Mouse (Mus musculus) embryonic facial prominence, embryonic 15.5 days (tissue): ENCODE measurements around the gene Arhgap24. TPM values are rescaled to one million over a fixed set of nuclear protein-coding genes. Genes with fewer than 3 reads are reported as not detected.
"Not testable (repeated sequence)": the region's sequence is repeated elsewhere in the genome, so short reads cannot be mapped to it uniquely, and the experiment has no call there.

ENCODE experiments used
- ATAC-seq: fragments of 200-750 bp; cut with Nextera tagmentation; 2 replicates; pipeline ENCODE4 v1.8.0; 2017; ENCODE audit warnings: low read depth, moderate TSS enrichment; ENCODE audit not compliant: insufficient number of reproducible peaks, low FRiP score, low TSS enrichment
- H3K27ac ChIP-seq: fragments of 300-500 bp; sonication (generic); replicated peaks from 2 replicates; pipeline ENCODE4 v1.5.1; 2015; ENCODE audit warnings: mild to moderate bottlenecking, inconsistent platforms
- H3K27me3 ChIP-seq: fragments of 300-500 bp; sonication (generic); 2 replicates; pipeline ENCODE4 v1.6.1; 2015; ENCODE audit warnings: inconsistent platforms
- H3K36me3 ChIP-seq: fragments of 300-500 bp; sonication (generic); 2 replicates; pipeline ENCODE4 v1.6.1; 2015; ENCODE audit warnings: mild to moderate bottlenecking, inconsistent platforms
- H3K4me1 ChIP-seq: fragments of 300-500 bp; sonication (generic); 2 replicates; pipeline ENCODE4 v1.6.1; 2015; ENCODE audit warnings: inconsistent platforms
- H3K4me2 ChIP-seq: fragments of 300-500 bp; sonication (generic); replicated peaks from 2 replicates; pipeline ENCODE4 v1.6.1; 2015; ENCODE audit warnings: mild to moderate bottlenecking, inconsistent platforms
- H3K4me3 ChIP-seq: fragments of 300-500 bp; sonication (generic); replicated peaks from 2 replicates; pipeline ENCODE4 v1.5.1; 2015; ENCODE audit warnings: mild to moderate bottlenecking, inconsistent platforms
- H3K9ac ChIP-seq: fragments of 300-500 bp; sonication (generic); 2 replicates; pipeline ENCODE4 v1.6.1; 2015; ENCODE audit warnings: inconsistent platforms
- H3K9me3 ChIP-seq: fragments of 300-500 bp; sonication (generic); replicated peaks from 2 replicates; pipeline ENCODE4 v1.6.1; 2016; ENCODE audit warnings: inconsistent platforms
- WGBS: fragments of 180-500 bp; shearing (Covaris S2); methylation state at CpG from one replicate; pipeline ENCODE4 v1.1.7; 2015; 5-methylcytosine and 5-hydroxymethylcytosine counted together
- polyA plus RNA-seq: library from polyadenylated mRNA; unstranded; fragments of >200 nt; fragmentation: Nextera tagmentation; extraction: Ambion mirVana; gene quantifications from 2 replicates; pipeline ENCODE4 v1.2.1, GENCODE M21; 2015

Arhgap24 gene
- polyA plus RNA-seq, 1 experiment from 2014 or later, result 34.0 TPM

DNA sequence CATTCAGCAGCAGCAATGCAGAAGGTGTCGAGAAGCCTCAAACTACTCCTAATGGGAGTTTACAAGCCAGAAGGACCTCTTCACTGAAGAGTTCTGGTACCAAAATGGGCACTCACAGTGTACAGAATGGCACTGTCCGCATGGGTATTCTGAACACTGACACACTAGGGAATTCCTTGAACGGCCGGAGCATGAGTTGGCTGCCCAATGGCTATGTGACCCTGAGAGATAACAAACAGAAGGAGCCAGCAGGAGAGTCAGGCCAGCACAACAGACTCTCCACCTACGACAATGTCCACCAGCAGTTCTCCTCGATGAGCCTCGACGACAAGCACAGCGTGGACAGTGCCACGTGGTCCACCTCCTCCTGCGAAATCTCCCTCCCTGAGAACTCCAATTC is 411.0 kb downstream of the Arhgap24 start:
- 95% methylated on average over 11 of the region's 11 CpGs for WGBS
- Histone ChIP-seq H3K27ac (no peak overlapping the region), H3K9ac (no peak overlapping the region), H3K4me1 (no peaks in the 10 kb centered on the region), H3K36me3 (peaks cover 20% of the 10 kb centered on the region), H3K9me3 (no peaks in the 10 kb centered on the region), H3K4me3 (no peak overlapping the region), H3K27me3 (no peaks in the 10 kb centered on the region), H3K4me2 (no peak overlapping the region)
- no peak for ATAC-seq

GRCm38 (mm10) chr5:102898301-102898700 is 417.1 kb downstream of the Arhgap24 start:
- no peak overlapping the region for H3K4me3 ChIP-seq
- H3K9ac ChIP-seq, result no peak overlapping the region
- no peak for ATAC-seq
- peaks cover 3% of the 10 kb centered on the region; the same call in 1 of the 2 replicates for H3K36me3 ChIP-seq
- no peaks in the 10 kb centered on the region for H3K4me1 ChIP-seq
- no peaks in the 10 kb centered on the region for H3K27me3 ChIP-seq
- H3K27ac ChIP-seq, result no peak overlapping the region
- H3K4me2 ChIP-seq, result no peak overlapping the region
- WGBS, result 90% methylated on average over 4 of the region's 4 CpGs
- H3K9me3 ChIP-seq, result no peaks in the 10 kb centered on the region

GRCm38 (mm10) chr5:102899680-102900215 is 418.6 kb downstream of the Arhgap24 start:
- Histone ChIP-seq H3K4me1 (no peaks in the 10 kb centered on the region), H3K27me3 (no peaks in the 10 kb centered on the region), H3K36me3 (peaks cover 3% of the 10 kb centered on the region; the same call in 1 of the 2 replicates), H3K4me3 (no peak overlapping the region), H3K9ac (no peak overlapping the region), H3K4me2 (no peak overlapping the region), H3K9me3 (no peaks in the 10 kb centered on the region), H3K27ac (no peak overlapping the region)
- WGBS, result 67% methylated on average over 6 of the region's 6 CpGs
- no peak for ATAC-seq

DNA sequence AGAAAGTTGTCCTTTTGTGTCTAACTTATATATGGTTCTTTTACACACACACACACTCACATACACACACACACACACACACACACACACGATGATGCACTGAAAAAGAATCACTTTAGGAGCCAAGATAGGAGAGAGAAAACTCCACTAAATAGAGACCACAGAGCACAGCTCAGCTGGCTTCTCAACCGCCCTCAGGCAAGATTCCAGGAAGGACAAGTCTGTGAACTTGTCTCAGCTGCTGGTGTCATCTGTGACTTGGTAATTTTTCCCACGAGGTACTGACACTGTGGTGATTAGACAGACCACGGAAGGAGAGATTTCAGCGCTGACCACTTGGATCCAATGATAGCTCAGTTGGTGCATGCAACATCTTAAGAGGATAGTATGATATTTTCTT is 420.0 kb downstream of the Arhgap24 start:
- no peak overlapping the region for H3K9ac ChIP-seq
- H3K36me3 ChIP-seq, result peaks cover 3% of the 10 kb centered on the region; the same call in 1 of the 2 replicates
- no peaks in the 10 kb centered on the region for H3K9me3 ChIP-seq
- WGBS, result 61% methylated on average over 5 of the region's 5 CpGs
- no peak overlapping the region for H3K4me3 ChIP-seq
- H3K27me3 ChIP-seq, result no peaks in the 10 kb centered on the region
- no peaks in the 10 kb centered on the region for H3K4me1 ChIP-seq
- no peak overlapping the region for H3K4me2 ChIP-seq
- ATAC-seq, result no peak
- no peak overlapping the region for H3K27ac ChIP-seq

- Histone ChIP-seq H3K27me3 (no peaks in the 10 kb centered on the region), H3K36me3 (no peaks in the 10 kb centered on the region), H3K27ac (no peak overlapping the region), H3K4me1 (no peaks in the 10 kb centered on the region), H3K4me3 (no peak overlapping the region), H3K4me2 (no peak overlapping the region), H3K9ac (no peak overlapping the region), H3K9me3 (no peaks in the 10 kb centered on the region)
- WGBS, result 93% methylated on average over 9 of the region's 9 CpGs
- ATAC-seq, result no peak
Observed at GRCm38 (mm10) chr5:102903487-102903886, 422.3 kb downstream of the Arhgap24 start.

DNA sequence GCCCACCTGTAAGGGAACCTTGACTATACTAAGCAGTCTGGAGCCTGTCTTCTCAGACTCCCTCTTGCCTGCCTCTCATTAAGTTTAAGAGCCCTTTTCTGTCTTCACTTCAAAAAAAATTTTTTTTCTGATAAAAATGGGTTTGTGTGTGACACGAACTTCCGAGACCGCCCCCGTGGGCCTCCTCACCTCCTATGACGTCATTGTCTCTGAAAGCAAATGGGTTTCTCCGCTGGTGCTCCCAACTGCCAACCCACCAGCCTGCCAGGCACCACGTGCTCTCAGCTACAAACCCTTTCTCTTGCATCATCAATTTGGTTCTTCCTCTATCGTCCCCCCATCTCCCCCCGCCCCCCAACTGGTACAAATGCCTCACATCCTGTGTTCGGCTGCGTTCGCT is 422.9 kb downstream of the Arhgap24 start:
- Histone ChIP-seq H3K36me3 (no peaks in the 10 kb centered on the region), H3K27me3 (no peaks in the 10 kb centered on the region), H3K9ac (no peak overlapping the region), H3K9me3 (no peaks in the 10 kb centered on the region), H3K4me3 (no peak overlapping the region), H3K27ac (no peak overlapping the region), H3K4me1 (no peaks in the 10 kb centered on the region), H3K4me2 (no peak overlapping the region)
- ATAC-seq, result no peak
- 83% methylated on average over 12 of the region's 12 CpGs for WGBS

DNA sequence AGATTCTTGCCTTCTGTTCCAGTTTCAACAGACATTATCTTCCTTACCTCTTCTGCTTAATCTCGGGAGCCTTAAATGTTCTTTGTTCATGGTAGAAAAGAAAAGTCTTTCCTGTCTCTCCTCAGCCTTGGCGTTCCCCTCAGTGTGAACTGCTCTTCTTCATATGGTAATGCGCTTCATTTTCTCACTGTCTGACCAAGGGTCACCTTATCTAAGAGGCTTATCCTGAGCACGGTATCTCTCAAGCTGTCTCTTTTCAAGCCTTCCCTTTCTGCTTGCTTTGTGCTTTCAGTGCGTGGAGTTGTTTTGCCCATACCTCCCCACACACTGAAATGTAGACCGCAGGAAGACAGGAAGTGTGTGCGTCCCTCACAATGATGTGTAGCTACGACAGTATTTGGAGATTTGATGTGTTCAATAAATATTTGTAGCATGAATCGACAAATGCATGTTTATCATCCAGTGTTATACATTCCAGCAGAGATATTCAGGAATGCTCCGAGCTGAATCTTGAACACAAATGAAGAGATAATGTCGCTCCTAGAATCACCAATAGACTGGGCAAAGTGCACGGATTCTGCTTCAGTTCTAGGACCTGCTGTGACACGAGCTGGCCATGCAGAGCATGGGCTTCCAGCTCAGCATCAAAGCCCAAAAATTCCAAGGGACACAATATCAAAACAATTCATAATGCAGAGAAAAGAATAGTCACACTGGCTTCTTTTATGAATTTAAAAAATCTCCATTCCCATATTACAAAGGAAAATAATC is 424.4 kb downstream of the Arhgap24 start:
- no peak overlapping the region for H3K4me2 ChIP-seq
- ATAC-seq, result no peak
- H3K36me3 ChIP-seq, result no peaks in the 10 kb centered on the region
- H3K4me3 ChIP-seq, result no peak overlapping the region
- no peak overlapping the region for H3K9ac ChIP-seq
- H3K27me3 ChIP-seq, result no peaks in the 10 kb centered on the region
- 65% methylated on average over 13 of the region's 13 CpGs for WGBS
- no peaks in the 10 kb centered on the region for H3K4me1 ChIP-seq
- H3K27ac ChIP-seq, result no peak overlapping the region
- H3K9me3 ChIP-seq, result no peaks in the 10 kb centered on the region

GRCm38 (mm10) chr5:102920199-102920598 is 439.0 kb downstream of the Arhgap24 start:
- no peaks in the 10 kb centered on the region for H3K27me3 ChIP-seq
- no peak overlapping the region for H3K27ac ChIP-seq
- H3K4me2 ChIP-seq, result no peak overlapping the region
- no peak overlapping the region for H3K4me3 ChIP-seq
- no peak for ATAC-seq
- 88% methylated on average over 2 of the region's 2 CpGs for WGBS
- H3K36me3 ChIP-seq, result no peaks in the 10 kb centered on the region
- H3K9me3 ChIP-seq, result no peaks in the 10 kb centered on the region
- H3K9ac ChIP-seq, result no peak overlapping the region
- H3K4me1 ChIP-seq, result no peaks in the 10 kb centered on the region

DNA sequence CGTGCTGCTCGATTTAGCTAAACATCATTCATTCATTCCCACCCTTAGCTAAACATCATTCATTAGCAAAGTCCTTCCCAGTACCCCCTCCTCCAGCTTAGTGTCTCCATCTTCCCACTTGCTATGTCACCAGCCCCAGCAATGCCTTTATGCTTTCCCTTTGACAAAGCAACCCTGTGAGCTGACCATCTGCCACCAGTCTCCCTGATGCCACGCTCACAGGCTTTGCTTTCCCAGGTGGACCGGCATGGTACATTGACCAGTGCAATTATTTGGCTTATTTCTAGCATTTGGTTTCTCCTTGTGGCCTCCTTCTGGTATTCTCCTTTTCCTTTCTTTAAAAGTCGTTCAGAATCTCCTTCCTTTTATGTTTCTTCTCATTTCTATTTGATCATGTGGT is 445.6 kb downstream of the Arhgap24 start:
- Histone ChIP-seq H3K9ac (no peak overlapping the region), H3K9me3 (no peaks in the 10 kb centered on the region), H3K36me3 (no peaks in the 10 kb centered on the region), H3K4me2 (no peak overlapping the region), H3K27me3 (no peaks in the 10 kb centered on the region), H3K4me1 (peaks cover 8% of the 10 kb centered on the region; the same call in 1 of the 2 replicates), H3K4me3 (no peak overlapping the region), H3K27ac (no peak overlapping the region)
- no peak for ATAC-seq
- WGBS, result 80% methylated on average over 5 of the region's 5 CpGs

GRCm38 (mm10) chr5:102930161-102930560 is 449.0 kb downstream of the Arhgap24 start:
- ATAC-seq, result peak; percentile 43; the same call in 1 of the 2 replicates
- Histone ChIP-seq H3K9me3 (no peaks in the 10 kb centered on the region), H3K9ac (no peak overlapping the region), H3K4me2 (peak overlapping the region; percentile 27), H3K27me3 (no peaks in the 10 kb centered on the region), H3K4me1 (peaks cover 8% of the 10 kb centered on the region; the same call in 1 of the 2 replicates), H3K4me3 (no peak overlapping the region), H3K36me3 (no peaks in the 10 kb centered on the region), H3K27ac (0 out of 2 replicates have a peak overlapping the region, but pooled peaks have one; percentile 49)
- WGBS, result 19% methylated on average over 6 of the region's 6 CpGs

- H3K27me3 ChIP-seq, H3K9me3 ChIP-seq, H3K4me2 ChIP-seq, H3K27ac ChIP-seq, H3K4me3 ChIP-seq, H3K4me1 ChIP-seq, H3K9ac ChIP-seq, H3K36me3 ChIP-seq, ATAC-seq: not testable (repeated sequence)
- 78% methylated on average over 17 of the region's 17 CpGs for WGBS
Observed at GRCm38 (mm10) chr5:102943864-102944630, 462.9 kb downstream of the Arhgap24 start.
